Mouse (Mus musculus) small intestine, adult 2 months (tissue): ENCODE measurements around the gene Sgpl1.

Experiments
- CTCF ChIP-seq: fragments of 200-500 bp; IDR thresholded peaks from 2 replicates; pipeline ENCODE4 v1.5.1; 2012; ENCODE audit warnings: low read depth, mild to moderate bottlenecking, control low read depth, inconsistent platforms, low read length, moderate library complexity, mixed read lengths; ENCODE audit not compliant: insufficient replicate concordance, insufficient read length; ENCODE audit errors: extremely low read depth
- POLR2A ChIP-seq: fragments of 200-500 bp; IDR thresholded peaks from 2 replicates; pipeline ENCODE4 v1.6.1; 2012; ENCODE audit warnings: low read depth, mild to moderate bottlenecking, control low read depth, inconsistent platforms, low read length, moderate library complexity

- TF ChIP-seq POLR2A, result no peak
- no peak for TF ChIP-seq CTCF
Measured at GRCm38 (mm10) chr10:61160671-61161070, 13.2 kb upstream of the Sgpl1 start.
